Mouse (Mus musculus): Measurements from ENCODE around the gene Camta2. TPM values are rescaled to one million over a fixed set of nuclear protein-coding genes. Genes with fewer than 3 reads are reported as not detected.

The Camta2 gene
- polyA plus RNA-seq, 1 experiment from 2014 or later: 29.0 TPM

GRCm38 (mm10) chr11:70646259-70646555 is 41.7 kb downstream of the Camta2 start:
- no peak for ATAC-seq (ENCODE audit: low FRiP score)
- Histone ChIP-seq H3K36me3 (peaks cover 50% of the 10 kb centered on the region), H3K27ac (replicated peaks) (peak overlapping the region; percentile 97), H3K9ac (replicated peaks) (peak overlapping the region; percentile 90), H3K9me3 (replicated peaks) (no peaks in the 10 kb centered on the region), H3K4me1 (peaks cover 54% of the 10 kb centered on the region), H3K4me2 (peak overlapping the region; percentile 100), H3K27me3 (replicated peaks) (no peaks in the 10 kb centered on the region), H3K4me3 (replicated peaks) (peak overlapping the region; percentile 76)
- WGBS: 21% methylated on average over 3 of the region's 3 CpGs

- WGBS: 91% methylated on average over 12 of the region's 12 CpGs
- ATAC-seq (ENCODE audit: low FRiP score): no peak
- peaks cover 44% of the 10 kb centered on the region for H3K36me3 ChIP-seq
- peak overlapping the region; percentile 76 for H3K4me3 ChIP-seq (replicated peaks)
- peaks cover 49% of the 10 kb centered on the region for H3K4me1 ChIP-seq
- peak overlapping the region; percentile 97 for H3K27ac ChIP-seq (replicated peaks)
- H3K9ac ChIP-seq (replicated peaks): peak overlapping the region; percentile 90
- H3K9me3 ChIP-seq (replicated peaks): no peaks in the 10 kb centered on the region
- H3K4me2 ChIP-seq: peak overlapping the region; percentile 100
- H3K27me3 ChIP-seq (replicated peaks): no peaks in the 10 kb centered on the region
Measured at GRCm38 (mm10) chr11:70645461-70646258, 42.2 kb downstream of the Camta2 start.

- H3K9me3 ChIP-seq (replicated peaks): no peaks in the 10 kb centered on the region
- ATAC-seq (ENCODE audit: low FRiP score): no peak
- no peak overlapping the region for H3K4me3 ChIP-seq (replicated peaks)
- 94% methylated on average over 8 of the region's 8 CpGs for WGBS
- no peak overlapping the region for H3K4me2 ChIP-seq
- no peak overlapping the region for H3K27ac ChIP-seq (replicated peaks)
- H3K36me3 ChIP-seq: peaks cover 34% of the 10 kb centered on the region
- H3K27me3 ChIP-seq (replicated peaks): no peaks in the 10 kb centered on the region
- H3K4me1 ChIP-seq: peaks cover 41% of the 10 kb centered on the region
- H3K9ac ChIP-seq (replicated peaks): no peak overlapping the region
Measured at GRCm38 (mm10) chr11:70644564-70645103, 43.3 kb downstream of the Camta2 start.

- H3K27me3 ChIP-seq (replicated peaks): no peaks in the 10 kb centered on the region
- no peak overlapping the region for H3K4me3 ChIP-seq (replicated peaks)
- no peak overlapping the region for H3K27ac ChIP-seq (replicated peaks)
- 92% methylated on average over 6 of the region's 6 CpGs for WGBS
- peaks cover 24% of the 10 kb centered on the region for H3K36me3 ChIP-seq
- H3K9ac ChIP-seq (replicated peaks): no peak overlapping the region
- no peak overlapping the region for H3K4me2 ChIP-seq
- no peak for ATAC-seq (ENCODE audit: low FRiP score)
- no peaks in the 10 kb centered on the region for H3K9me3 ChIP-seq (replicated peaks)
- H3K4me1 ChIP-seq: peaks cover 26% of the 10 kb centered on the region
Measured at GRCm38 (mm10) chr11:70643051-70643450, 44.9 kb downstream of the Camta2 start.

GRCm38 (mm10) chr11:70641241-70641640 is 46.7 kb downstream of the Camta2 start:
- Histone ChIP-seq H3K9me3 (replicated peaks) (no peaks in the 10 kb centered on the region), H3K27ac (replicated peaks) (no peak overlapping the region), H3K9ac (replicated peaks) (no peak overlapping the region), H3K4me1 (peaks cover 18% of the 10 kb centered on the region), H3K4me2 (no peak overlapping the region), H3K4me3 (replicated peaks) (no peak overlapping the region), H3K36me3 (peaks cover 24% of the 10 kb centered on the region), H3K27me3 (replicated peaks) (no peaks in the 10 kb centered on the region)
- ATAC-seq (ENCODE audit: low FRiP score): no peak
- WGBS: 82% methylated on average over 7 of the region's 7 CpGs

- Histone ChIP-seq H3K36me3 (peaks cover 18% of the 10 kb centered on the region), H3K9ac (replicated peaks) (no peak overlapping the region), H3K4me3 (replicated peaks) (no peak overlapping the region), H3K9me3 (replicated peaks) (no peaks in the 10 kb centered on the region), H3K27ac (replicated peaks) (no peak overlapping the region), H3K4me2 (no peak overlapping the region), H3K27me3 (replicated peaks) (no peaks in the 10 kb centered on the region), H3K4me1 (peaks cover 5% of the 10 kb centered on the region)
- WGBS: 87% methylated on average over 8 of the region's 8 CpGs
- ATAC-seq (ENCODE audit: low FRiP score): no peak
Measured at GRCm38 (mm10) chr11:70639976-70640375, 47.9 kb downstream of the Camta2 start.

GRCm38 (mm10) chr11:70638714-70639278 is 49.1 kb downstream of the Camta2 start, which contains the start of gene Gp1ba:
Gp1ba (plus strand) TSS chr11:70639122.
- Histone ChIP-seq H3K9ac (replicated peaks) (no peak within 1 kb of the TSS), H3K27me3 (replicated peaks) (no peaks in the 10 kb centered on the region), H3K9me3 (replicated peaks) (no peaks in the 10 kb centered on the region), H3K4me2 (no peak within 1 kb of the TSS), H3K4me3 (replicated peaks) (no peak within 1 kb of the TSS), H3K4me1 (no peaks in the 10 kb centered on the region), H3K27ac (replicated peaks) (no peak within 1 kb of the TSS), H3K36me3 (peaks cover 7% of the 10 kb centered on the region)
- 54% methylated on average over 5 of the region's 5 CpGs for WGBS
- no peak for ATAC-seq (ENCODE audit: low FRiP score)

GRCm38 (mm10) chr11:70638293-70638692 is 49.6 kb downstream of the Camta2 start:
- Histone ChIP-seq H3K4me2 (no peak overlapping the region), H3K4me3 (replicated peaks) (no peak overlapping the region), H3K36me3 (peaks cover 7% of the 10 kb centered on the region), H3K4me1 (no peaks in the 10 kb centered on the region), H3K9me3 (replicated peaks) (no peaks in the 10 kb centered on the region), H3K9ac (replicated peaks) (no peak overlapping the region), H3K27me3 (replicated peaks) (no peaks in the 10 kb centered on the region), H3K27ac (replicated peaks) (no peak overlapping the region)
- no peak for ATAC-seq (ENCODE audit: low FRiP score)
- 98% methylated on average over 1 of the region's 1 CpGs for WGBS

GRCm38 (mm10) chr11:70637764-70638163 is 50.1 kb downstream of the Camta2 start:
- H3K36me3 ChIP-seq: peaks cover 5% of the 10 kb centered on the region
- no peak overlapping the region for H3K27ac ChIP-seq (replicated peaks)
- no peak overlapping the region for H3K9ac ChIP-seq (replicated peaks)
- H3K4me1 ChIP-seq: no peaks in the 10 kb centered on the region
- H3K4me2 ChIP-seq: no peak overlapping the region
- no peaks in the 10 kb centered on the region for H3K9me3 ChIP-seq (replicated peaks)
- no peak for ATAC-seq (ENCODE audit: low FRiP score)
- no peak overlapping the region for H3K4me3 ChIP-seq (replicated peaks)
- 89% methylated on average over 1 of the region's 1 CpGs for WGBS
- no peaks in the 10 kb centered on the region for H3K27me3 ChIP-seq (replicated peaks)

- Histone ChIP-seq H3K36me3 (no peaks in the 10 kb centered on the region), H3K27me3 (replicated peaks) (no peaks in the 10 kb centered on the region), H3K4me3 (replicated peaks) (no peak overlapping the region), H3K9ac (replicated peaks) (no peak overlapping the region), H3K27ac (replicated peaks) (no peak overlapping the region), H3K4me2 (no peak overlapping the region), H3K9me3 (replicated peaks) (no peaks in the 10 kb centered on the region), H3K4me1 (no peaks in the 10 kb centered on the region)
- 84% methylated on average over 4 of the region's 4 CpGs for WGBS
- ATAC-seq (ENCODE audit: low FRiP score): no peak
Measured at GRCm38 (mm10) chr11:70635601-70636000, 52.3 kb downstream of the Camta2 start.

- Histone ChIP-seq H3K4me1 (no peaks in the 10 kb centered on the region), H3K4me3 (replicated peaks) (no peak overlapping the region), H3K36me3 (no peaks in the 10 kb centered on the region), H3K27ac (replicated peaks) (no peak overlapping the region), H3K27me3 (replicated peaks) (no peaks in the 10 kb centered on the region), H3K4me2 (no peak overlapping the region), H3K9ac (replicated peaks) (no peak overlapping the region), H3K9me3 (replicated peaks) (no peaks in the 10 kb centered on the region)
- no peak for ATAC-seq (ENCODE audit: low FRiP score)
- 79% methylated on average over 7 of the region's 7 CpGs for WGBS
Measured at GRCm38 (mm10) chr11:70630129-70630528, 57.8 kb downstream of the Camta2 start.

- H3K4me2 ChIP-seq: no peak overlapping the region
- no peaks in the 10 kb centered on the region for H3K36me3 ChIP-seq
- H3K27me3 ChIP-seq (replicated peaks): no peaks in the 10 kb centered on the region
Measured at GRCm38 (mm10) chr11:70629557-70629956, 58.3 kb downstream of the Camta2 start.

More at GRCm38 (mm10) chr11:70629557-70629956, 58.3 kb downstream of the Camta2 start:
- Histone ChIP-seq H3K4me3 (replicated peaks) (no peak overlapping the region), H3K4me1 (no peaks in the 10 kb centered on the region), H3K27ac (replicated peaks) (no peak overlapping the region), H3K9me3 (replicated peaks) (no peaks in the 10 kb centered on the region), H3K9ac (replicated peaks) (no peak overlapping the region)
- ATAC-seq (ENCODE audit: low FRiP score): no peak
- 62% methylated on average over 5 of the region's 5 CpGs for WGBS
